Mouse (Mus musculus) stomach, postnatal 0 days (tissue): Measurements from ENCODE around the gene Pdzd2. TPM values are rescaled to one million over a fixed set of nuclear protein-coding genes. Genes with fewer than 3 reads are reported as not detected.

Experiments used
- ATAC-seq: fragments of 200-750 bp; cut with Nextera tagmentation; 2 replicates; pipeline ENCODE4 v1.8.0; 2017; ENCODE audit not compliant: low FRiP score, low TSS enrichment
- DNase-seq: peaks from one replicate; pipeline ENCODE4 v3.0.0-alpha.2; 2016; ENCODE audit warnings: low spot score
- H3K27ac ChIP-seq: fragments of 300-500 bp; sonication (generic); replicated peaks from 2 replicates; pipeline ENCODE4 v1.5.1; 2014; ENCODE audit warnings: mild to moderate bottlenecking, control low read depth
- H3K27me3 ChIP-seq: fragments of 300-500 bp; sonication (generic); 2 replicates; pipeline ENCODE4 v1.6.1; 2014; ENCODE audit warnings: low read length; ENCODE audit not compliant: control insufficient read depth, insufficient read depth
- H3K36me3 ChIP-seq: fragments of 300-500 bp; sonication (generic); 2 replicates; pipeline ENCODE4 v1.6.1; 2014; ENCODE audit warnings: low read length, mixed read lengths; ENCODE audit not compliant: control insufficient read depth, insufficient read depth
- H3K4me1 ChIP-seq: fragments of 300-500 bp; sonication (generic); replicated peaks from 2 replicates; pipeline ENCODE4 v1.6.1; 2014; ENCODE audit warnings: antibody characterized with exemption; ENCODE audit not compliant: control insufficient read depth, insufficient read depth
- H3K4me2 ChIP-seq: fragments of 300-500 bp; sonication (generic); replicated peaks from 2 replicates; pipeline ENCODE4 v1.6.1; 2014; ENCODE audit warnings: low read depth, mild to moderate bottlenecking, control low read depth, moderate library complexity
- H3K4me3 ChIP-seq: fragments of 300-500 bp; sonication (generic); 2 replicates; pipeline ENCODE4 v1.5.1; 2014; ENCODE audit warnings: low read depth, low read length, control low read depth
- H3K9ac ChIP-seq: fragments of 300-500 bp; sonication (generic); 2 replicates; pipeline ENCODE4 v1.6.1; 2014; ENCODE audit warnings: mild to moderate bottlenecking, low read length, control low read depth, mixed read lengths
- H3K9me3 ChIP-seq: fragments of 300-500 bp; sonication (generic); 2 replicates; pipeline ENCODE4 v1.6.1; 2016; ENCODE audit warnings: low read length; ENCODE audit not compliant: control insufficient read depth
- CTCF ChIP-seq: IDR thresholded peaks from 2 replicates; pipeline ENCODE4 v1.5.1; 2016; ENCODE audit warnings: antibody characterized with exemption, low read depth, mild to moderate bottlenecking, moderate library complexity
- EP300 ChIP-seq: optimal IDR thresholded peaks from 2 replicates; pipeline ENCODE3; 2016; ENCODE audit warnings: antibody characterized with exemption
- WGBS: fragments of 180-500 bp; shearing (Covaris S2); extraction: QIAGEN DNeasy Blood & Tissue Kit; methylation state at CpG from one replicate; pipeline ENCODE4 v1.1.7; 2014; 5-methylcytosine and 5-hydroxymethylcytosine counted together
- polyA plus RNA-seq: library from polyadenylated mRNA; unstranded; fragments of >200 nt; fragmentation: Nextera tagmentation; extraction: Ambion mirVana; gene quantifications from 2 replicates; pipeline ENCODE4 v1.2.1, GENCODE M21; 2015

Gene Pdzd2
- polyA plus RNA-seq, 1 experiment from 2014 or later: 19.1 TPM

- H3K36me3 ChIP-seq: no peaks in the 10 kb centered on the region
- TF ChIP-seq CTCF (peak; percentile 14; the same call in 1 of the 2 replicates), EP300 (no peak)
- no peak for DNase-seq
- no peaks in the 10 kb centered on the region for H3K9me3 ChIP-seq
- H3K27me3 ChIP-seq: no peaks in the 10 kb centered on the region
- no peak overlapping the region for H3K9ac ChIP-seq
- no peaks in the 10 kb centered on the region for H3K4me1 ChIP-seq
- no peak overlapping the region for H3K27ac ChIP-seq
- WGBS: 96% methylated on average over 4 of the region's 4 CpGs
- no peak for ATAC-seq
- H3K4me2 ChIP-seq: no peak overlapping the region
- H3K4me3 ChIP-seq: no peak overlapping the region
Observed at GRCm38 (mm10) chr15:12623521-12623920, 116.2 kb downstream of the Pdzd2 start.

GRCm38 (mm10) chr15:12622701-12623100, 117.0 kb downstream of the Pdzd2 start:
- no peak overlapping the region for H3K9ac ChIP-seq
- WGBS: 93% methylated on average over 5 of the region's 5 CpGs
- no peaks in the 10 kb centered on the region for H3K9me3 ChIP-seq
- no peaks in the 10 kb centered on the region for H3K4me1 ChIP-seq
- H3K36me3 ChIP-seq: no peaks in the 10 kb centered on the region
- no peak overlapping the region for H3K4me3 ChIP-seq
- H3K27me3 ChIP-seq: no peaks in the 10 kb centered on the region
- H3K27ac ChIP-seq: no peak overlapping the region
- no peak for TF ChIP-seq EP300
- no peak for TF ChIP-seq CTCF
- no peak for ATAC-seq
- no peak overlapping the region for H3K4me2 ChIP-seq
- no peak for DNase-seq

- no peak for DNase-seq
- ATAC-seq: 0 out of 2 replicates have a peak, but pooled peaks have one; percentile 38
- no peak overlapping the region for H3K9ac ChIP-seq
- no peak for TF ChIP-seq EP300
- 48% methylated on average over 7 of the region's 7 CpGs for WGBS
- H3K9me3 ChIP-seq: no peaks in the 10 kb centered on the region
- H3K4me1 ChIP-seq: no peaks in the 10 kb centered on the region
- no peaks in the 10 kb centered on the region for H3K36me3 ChIP-seq
- H3K27ac ChIP-seq: no peak overlapping the region
- no peak overlapping the region for H3K4me2 ChIP-seq
- H3K27me3 ChIP-seq: no peaks in the 10 kb centered on the region
- H3K4me3 ChIP-seq: no peak overlapping the region
Observed at GRCm38 (mm10) chr15:12622093-12622643, 117.6 kb downstream of the Pdzd2 start.

- Histone ChIP-seq H3K9ac (no peak overlapping the region), H3K9me3 (no peaks in the 10 kb centered on the region), H3K27ac (no peak overlapping the region), H3K4me1 (peaks cover 4% of the 10 kb centered on the region; the same call in 1 of the 2 replicates), H3K36me3 (no peaks in the 10 kb centered on the region), H3K4me3 (no peak overlapping the region), H3K4me2 (no peak overlapping the region), H3K27me3 (no peaks in the 10 kb centered on the region)
- DNase-seq (no peak), ATAC-seq (no peak)
- TF ChIP-seq EP300 (no peak), CTCF (no peak)
- WGBS: 76% methylated on average over 8 of the region's 8 CpGs
Observed at GRCm38 (mm10) chr15:12619273-12619672, 120.5 kb downstream of the Pdzd2 start.

- no peaks in the 10 kb centered on the region for H3K9me3 ChIP-seq
- no peaks in the 10 kb centered on the region for H3K27me3 ChIP-seq
- TF ChIP-seq EP300: no peak
- TF ChIP-seq CTCF: no peak
- no peak overlapping the region for H3K27ac ChIP-seq
- H3K4me1 ChIP-seq: peaks cover 4% of the 10 kb centered on the region; the same call in 1 of the 2 replicates
- no peaks in the 10 kb centered on the region for H3K36me3 ChIP-seq
- no peak overlapping the region for H3K4me3 ChIP-seq
- DNase-seq (no peak), ATAC-seq (no peak)
- WGBS: 72% methylated on average over 11 of the region's 11 CpGs
- H3K4me2 ChIP-seq: no peak overlapping the region
- no peak overlapping the region for H3K9ac ChIP-seq
Observed at GRCm38 (mm10) chr15:12617651-12618050, 122.1 kb downstream of the Pdzd2 start.

GRCm38 (mm10) chr15:12617220-12617619, 122.5 kb downstream of the Pdzd2 start:
- 50% methylated on average over 8 of the region's 8 CpGs for WGBS
- no peaks in the 10 kb centered on the region for H3K9me3 ChIP-seq
- H3K9ac ChIP-seq: no peak overlapping the region
- H3K4me3 ChIP-seq: no peak overlapping the region
- no peak for DNase-seq
- no peaks in the 10 kb centered on the region for H3K36me3 ChIP-seq
- H3K27ac ChIP-seq: no peak overlapping the region
- TF ChIP-seq CTCF (no peak), EP300 (no peak)
- peak; percentile 61; the same call in 1 of the 2 replicates for ATAC-seq
- no peaks in the 10 kb centered on the region for H3K27me3 ChIP-seq
- no peak overlapping the region for H3K4me2 ChIP-seq
- H3K4me1 ChIP-seq: peaks cover 4% of the 10 kb centered on the region; the same call in 1 of the 2 replicates
